11 mouse cellular contexts compared by ENCODE assay signal in genomic region chr17:5133831-5134230, GRCm38 (mm10).
DNase-seq lines count a peak whose midpoint lies in the region.
"Had no signal": no experiment of that assay in that cellular context is flagged by ENCODE, and none has a peak within 500 bp of the region (broad histone marks: within the 10 kb centered on the region; RNA-seq: fewer than 3 reads in every experiment).

No protein-coding gene starts in this region.

- peak; percentile 80 to 84 for DNase-seq in adrenal gland, adult (ENCODE audit: inconsistent age in 2 of 2, low spot score in 1 of 2)
- DNase-seq in adrenal gland, adult 18-20 months (ENCODE audit: low spot score in 2 of 2): no peak
- peak; percentile 36 for DNase-seq in kidney, adult 11 months
- no peak for DNase-seq in kidney, adult 18-20 months
- peak; percentile 46 for DNase-seq in ovary, adult 18-20 months (ENCODE audit: low spot score)
- DNase-seq in ovary, postnatal 10 days (ENCODE audit: low spot score): no peak
- no peak for DNase-seq in urinary bladder, postnatal 36 days (ENCODE audit: low spot score in 2 of 2)
- no peak for DNase-seq in spleen, postnatal 36 days (ENCODE audit: low spot score in 2 of 2)
- DNase-seq: cerebellum, adult 11 months; retina, postnatal 1 day; thymus, postnatal 25 days had no signal

Comparison
In these comparisons a context has a peak if more than half of its experiments do, and no peak if none do; other contexts are left out.
1. DNase-seq: peak in adrenal gland, adult (2 of 2), kidney, adult 11 months (single experiment) and ovary, adult 18-20 months (single experiment); none in adrenal gland, adult 18-20 months (0 of 2), kidney, adult 18-20 months (single experiment), ovary, postnatal 10 days (single experiment), urinary bladder, postnatal 36 days (0 of 2) and spleen, postnatal 36 days (0 of 2).